Mouse (Mus musculus) CH12.LX (cell line): ENCODE data around the gene Mxra7. TPM values are rescaled to one million over a fixed set of nuclear protein-coding genes. Genes with fewer than 3 reads are reported as not detected.

Experiments used
- DNase-seq: peaks from one replicate; pipeline ENCODE4 v3.0.0-alpha.2; 2013; ENCODE audit errors: extremely low read depth
- H3K27ac ChIP-seq: 2 replicates; pipeline ENCODE4 v1.5.1; 2012; ENCODE audit warnings: low read depth, mild to moderate bottlenecking, control low read depth, moderate library complexity; ENCODE audit not compliant: insufficient read depth
- H3K27me3 ChIP-seq: replicated peaks from 2 replicates; pipeline ENCODE3; 2012; ENCODE audit warnings: inconsistent platforms
- H3K36me3 ChIP-seq, 2 experiments: replicated peaks in 1 of 2; 2 replicates each; pipeline versions ENCODE3 to v1.6.1; 2012; ENCODE audit warnings: inconsistent platforms in 1 of 2, low read length in 1 of 2, mild to moderate bottlenecking in 1 of 2, mixed read lengths in 1 of 2, moderate library complexity in 1 of 2; ENCODE audit not compliant: control insufficient read depth in 1 of 2, insufficient read depth in 1 of 2
- H3K4me1 ChIP-seq, 2 experiments: 2 replicates each; pipeline ENCODE4 v1.6.1; 2012; ENCODE audit warnings: inconsistent platforms in 1 of 2, moderate library complexity in 1 of 2; ENCODE audit not compliant: insufficient read depth in 2 of 2, control insufficient read depth in 1 of 2
- H3K4me2 ChIP-seq: 2 replicates; pipeline ENCODE4 v1.6.1; 2012; ENCODE audit warnings: low read depth, mild to moderate bottlenecking, control low read depth; ENCODE audit not compliant: poor library complexity, insufficient read depth, severe bottlenecking
- H3K4me3 ChIP-seq, 3 experiments: fragments of 150-350 bp in 1 of 3; sonication (generic) in 1 of 3; replicated peaks in 1 of 3; 2 replicates each; pipeline versions ENCODE3 to v1.5.1; 2011 to 2012; ENCODE audit warnings: low read depth in 2 of 3, low read length in 2 of 3, mild to moderate bottlenecking in 2 of 3, moderate library complexity in 2 of 3, control low read depth in 1 of 3, improper control_type of control experiment in 1 of 3, inconsistent platforms in 1 of 3, mixed read lengths in 1 of 3; ENCODE audit not compliant: poor library complexity in 1 of 3
- H3K79me2 ChIP-seq: replicated peaks from 2 replicates; pipeline ENCODE4 v1.6.1; 2012; ENCODE audit warnings: mild to moderate bottlenecking, moderate library complexity; ENCODE audit not compliant: control insufficient read depth, poor library complexity, insufficient read depth, severe bottlenecking; ENCODE audit errors: extremely low read depth
- H3K9ac ChIP-seq: 2 replicates; pipeline ENCODE4 v1.6.1; 2012; ENCODE audit warnings: low read depth, mild to moderate bottlenecking, control low read depth, moderate library complexity; ENCODE audit not compliant: insufficient read depth
- H3K9me3 ChIP-seq: replicated peaks from 2 replicates; pipeline ENCODE3; 2012; ENCODE audit warnings: low read length, inconsistent platforms, mixed read lengths
- BHLHE40 ChIP-seq: IDR thresholded peaks from 2 replicates; pipeline ENCODE4 v1.6.1; 2011; ENCODE audit warnings: mild to moderate bottlenecking, low read depth, low read length, improper control_type of control experiment
- CTCF ChIP-seq, 2 experiments: IDR thresholded peaks in 1 of 2; conservative IDR thresholded peaks in 1 of 2; 2 replicates each; pipeline ENCODE4 v1.5.1; 2011 to 2012; ENCODE audit warnings: low read depth in 2 of 2, low read length in 2 of 2, improper control_type of control experiment in 1 of 2, inconsistent platforms in 1 of 2, mild to moderate bottlenecking in 1 of 2, moderate library complexity in 1 of 2
- E2F4 ChIP-seq: IDR thresholded peaks from 2 replicates; pipeline ENCODE4 v1.6.1; 2011; ENCODE audit warnings: low read depth, low read length, improper control_type of control experiment; ENCODE audit not compliant: insufficient replicate concordance
- ELF1 ChIP-seq: IDR thresholded peaks from 2 replicates; pipeline ENCODE4 v1.6.1; 2014; ENCODE audit warnings: low read depth, mild to moderate bottlenecking, inconsistent platforms, low read length, improper control_type of control experiment
- EP300 ChIP-seq: IDR thresholded peaks from 2 replicates; pipeline ENCODE4 v1.6.1; 2011; ENCODE audit warnings: low read length, improper control_type of control experiment
- ETS1 ChIP-seq: conservative IDR thresholded peaks from 2 replicates; pipeline ENCODE4 v1.6.1; 2012; ENCODE audit warnings: low read depth, mild to moderate bottlenecking, inconsistent platforms, low read length, improper control_type of control experiment, moderate library complexity
- KAT2A ChIP-seq: IDR thresholded peaks from 2 replicates; pipeline ENCODE4 v1.6.1; 2012; ENCODE audit warnings: low read length, improper control_type of control experiment, inconsistent platforms; ENCODE audit not compliant: insufficient replicate concordance
- MAX ChIP-seq: IDR thresholded peaks from 2 replicates; pipeline ENCODE4 v1.6.1; 2011; ENCODE audit warnings: low read length, improper control_type of control experiment
- MAZ ChIP-seq: IDR thresholded peaks from 2 replicates; pipeline ENCODE4 v1.6.1; 2012; ENCODE audit warnings: low read depth, mild to moderate bottlenecking, inconsistent platforms, low read length, improper control_type of control experiment, moderate library complexity
- MEF2A ChIP-seq: IDR thresholded peaks from 2 replicates; pipeline ENCODE4 v1.6.1; 2014; ENCODE audit warnings: low read depth, mild to moderate bottlenecking, inconsistent platforms, low read length, improper control_type of control experiment, borderline replicate concordance
- MXI1 ChIP-seq: IDR thresholded peaks from 2 replicates; pipeline ENCODE4 v1.6.1; 2011; ENCODE audit warnings: mild to moderate bottlenecking, low read depth, low read length, improper control_type of control experiment
- NRF1 ChIP-seq: IDR thresholded peaks from 2 replicates; pipeline ENCODE4 v1.6.1; 2014; ENCODE audit warnings: low read depth, mild to moderate bottlenecking, inconsistent platforms, low read length, improper control_type of control experiment, moderate library complexity
- PAX5 ChIP-seq: IDR thresholded peaks from 2 replicates; pipeline ENCODE4 v1.6.1; 2012; ENCODE audit warnings: low read length, inconsistent platforms, mixed read lengths
- POLR2A ChIP-seq: IDR thresholded peaks from 2 replicates; pipeline ENCODE4 v1.6.1; 2011; ENCODE audit warnings: low read depth, mild to moderate bottlenecking, improper control_type of control experiment, low read length
- RCOR1 ChIP-seq: conservative IDR thresholded peaks from 2 replicates; pipeline ENCODE4 v1.6.1; 2012; ENCODE audit warnings: low read depth, mild to moderate bottlenecking, inconsistent platforms, low read length, improper control_type of control experiment
- SIN3A ChIP-seq: IDR thresholded peaks from 2 replicates; pipeline ENCODE4 v1.6.1; 2012; ENCODE audit warnings: low read length, improper control_type of control experiment, inconsistent platforms
- USF1 ChIP-seq: IDR thresholded peaks from 2 replicates; pipeline ENCODE4 v1.6.1; 2014; ENCODE audit warnings: low read depth, mild to moderate bottlenecking, inconsistent platforms, low read length, improper control_type of control experiment
- USF2 ChIP-seq: conservative IDR thresholded peaks from 2 replicates; pipeline ENCODE4 v1.6.1; 2011; ENCODE audit warnings: low read depth, low read length, improper control_type of control experiment
- dilution Hi-C: fragments of 300-500 bp; cut with MboI; formaldehyde crosslinking; loops from 2 replicates; pipeline ENCODE4 v1.14.3; 2020; ENCODE audit warnings: low sequenced_read_pairs; ENCODE audit not compliant: extremely low pct_unique_long_range_greater_than_20kb, extremely low pct_ligation_motif_present
- in situ Hi-C: fragments of 300-500 bp; cut with MboI; formaldehyde crosslinking; loops from 3 replicates; pipeline ENCODE4 v1.14.3; 2019; ENCODE audit warnings: low sequenced_read_pairs, low pct_ligation_motif_present, low pct_unique_long_range_greater_than_20kb, mixed read lengths
- polyA plus RNA-seq: library from polyadenylated mRNA; unstranded; fragments of >175 nt; gene quantifications from 2 replicates; pipeline ENCODE4 v1.2.1, GENCODE M21; 2012; ENCODE audit warnings: low read depth; ENCODE audit not compliant: insufficient read length
- total RNA-seq, 2 experiments: library from RNA; depleted of rRNA; stranded (reverse); fragments of 300-350 nt in 1 of 2; fragments of >200 nt in 1 of 2; gene quantifications; 2 replicates each; pipeline ENCODE4 v1.2.3; 2012 to 2014

Mxra7 gene
- total and polyA plus RNA-seq, 3 experiments, result not detected

DNA sequence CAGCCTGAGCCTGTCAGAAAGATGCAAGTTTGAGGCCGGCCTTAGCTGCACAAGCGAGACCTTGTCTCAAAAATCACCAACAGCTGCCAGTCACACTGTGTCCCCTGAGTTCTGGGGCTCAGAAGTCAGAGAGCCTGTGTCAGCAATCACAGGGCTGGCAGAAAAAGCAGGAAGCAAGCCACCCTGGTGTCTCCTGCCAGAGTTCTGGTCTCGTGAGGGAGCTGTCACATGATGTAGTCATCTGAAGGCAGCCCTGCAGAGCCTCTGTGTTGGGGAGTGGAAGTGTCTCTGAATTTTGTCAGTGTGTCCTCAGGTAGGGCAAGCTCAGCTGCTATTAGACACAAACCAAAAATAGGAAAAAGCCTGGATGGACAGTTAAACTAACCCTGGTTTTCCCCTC, 40.3 kb upstream of the Mxra7 start:
- no peak overlapping the region for H3K27ac ChIP-seq
- no peaks in the 10 kb centered on the region for H3K79me2 ChIP-seq
- H3K4me1 ChIP-seq, result peaks cover 16 to 70% of the 10 kb centered on the region in 2 experiments
- peak; percentile 53 for DNase-seq
- no peak overlapping the region for H3K4me3 ChIP-seq
- H3K27me3 ChIP-seq, result no peaks in the 10 kb centered on the region
- H3K4me2 ChIP-seq, result no peak overlapping the region
- H3K36me3 ChIP-seq, result peaks cover 42 to 62% of the 10 kb centered on the region in 2 experiments
- in situ Hi-C loops, result no loop called here
- no peaks in the 10 kb centered on the region for H3K9me3 ChIP-seq
- dilution Hi-C loops, result no loop called here
- no peak overlapping the region for H3K9ac ChIP-seq
- TF ChIP-seq ETS1, result peak; percentile 45
- TF ChIP-seq BHLHE40, result peak; percentile 92
- peak; percentile 67 for TF ChIP-seq USF1
- TF ChIP-seq USF2, result peak; percentile 57
- no peak for TF ChIP-seq MXI1

- peaks cover 43 to 59% of the 10 kb centered on the region in 2 experiments for H3K36me3 ChIP-seq
- peak overlapping the region; percentile 28; the same call in 1 of the 2 replicates for H3K27ac ChIP-seq
- DNase-seq, result peak; percentile 40
- peaks cover 16 to 66% of the 10 kb centered on the region in 2 experiments for H3K4me1 ChIP-seq
- no peak overlapping the region for H3K9ac ChIP-seq
- H3K27me3 ChIP-seq, result no peaks in the 10 kb centered on the region
- peak overlapping the region in 1 of 3 experiments; percentile 8 for H3K4me3 ChIP-seq
- H3K79me2 ChIP-seq, result no peaks in the 10 kb centered on the region
- dilution Hi-C loops, result no loop called here
- TF ChIP-seq E2F4 (no peak), MXI1 (0 out of 2 replicates have a peak, but pooled peaks have one; percentile 36), POLR2A (0 out of 2 replicates have a peak, but pooled peaks have one; percentile 35), NRF1 (peak; percentile 22; the same call in 1 of the 2 replicates), CTCF (conservative IDR thresholded peaks at IDR 0.05 in 1 of 2, IDR thresholded peaks at IDR 0.05 in 1 of 2; ENCODE audit: low read depth in 2 of 2, low read length in 2 of 2) (no peak; a peak in 1 of 4 replicates), SIN3A (0 out of 2 replicates have a peak, but pooled peaks have one; percentile 29), MAZ (no peak), MEF2A (no peak), PAX5 (no peak), USF2 (peak; percentile 60), ELF1 (no peak), USF1 (peak; percentile 73), EP300 (0 out of 2 replicates have a peak, but pooled peaks have one; percentile 11), MAX (0 out of 2 replicates have a peak, but pooled peaks have one; percentile 40), RCOR1 (no peak), ETS1 (peak; percentile 4), BHLHE40 (peak; percentile 57; the same call in 1 of the 2 replicates), KAT2A (0 out of 2 replicates have a peak, but pooled peaks have one; percentile 31)
- in situ Hi-C loops, result no loop called here
- H3K9me3 ChIP-seq, result no peaks in the 10 kb centered on the region
- H3K4me2 ChIP-seq, result 0 out of 2 replicates have a peak overlapping the region, but pooled peaks have one; percentile 10
Measured at GRCm38 (mm10) chr11:116865945-116866585, 38.2 kb upstream of the Mxra7 start.
